Mouse (Mus musculus): ENCODE data around the gene Sdf2l1.
"Not testable (repeated sequence)": the region's sequence is repeated elsewhere in the genome, so short reads cannot be mapped to it uniquely, and the experiment has no call there.

Gene Sdf2l1

DNA sequence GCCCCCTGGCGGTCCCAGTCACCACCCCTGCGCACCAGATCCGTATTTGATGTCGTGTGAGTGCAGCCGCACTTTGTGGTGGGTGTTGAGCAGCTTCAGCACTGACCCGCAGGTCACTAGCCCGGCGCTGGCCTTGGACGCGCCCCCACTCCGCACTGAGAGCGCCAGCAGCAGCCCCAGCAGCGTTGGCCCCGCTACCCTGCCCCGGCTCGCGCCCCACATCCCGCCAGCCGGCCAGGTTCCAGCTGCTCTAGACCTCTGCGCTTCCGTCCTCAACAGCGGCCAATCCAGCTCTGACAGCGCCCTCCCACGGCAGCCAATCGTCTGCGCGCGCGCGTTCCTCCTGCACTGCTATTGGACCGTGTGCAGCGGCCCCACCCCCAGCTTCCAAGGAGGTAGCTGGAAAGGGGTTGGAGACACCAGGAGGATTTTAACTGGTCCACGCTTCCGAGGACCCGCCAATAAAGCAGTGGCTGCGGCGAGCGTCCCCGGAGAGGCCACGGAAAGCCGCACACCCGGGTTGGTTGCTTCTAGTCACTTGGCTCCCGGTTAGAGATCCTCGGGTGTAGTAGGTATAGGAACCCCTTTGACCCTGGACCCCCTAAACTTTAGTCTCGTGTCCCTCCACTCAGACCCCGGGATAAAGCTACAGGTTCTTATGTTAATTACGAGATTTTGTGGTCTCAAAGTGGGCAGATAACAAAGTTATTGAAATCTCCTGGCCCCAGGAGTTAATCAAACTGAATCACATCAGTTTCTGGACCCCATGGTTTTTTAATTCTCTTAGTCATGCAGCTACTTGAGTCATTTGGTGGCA, at the start of gene Sdf2l1:
Gene Sdf2l1, minus strand, starts transcription at position 295 of the 817 bp plus-strand sequence.
- DNase-seq (ENCODE audit: low spot score in 2 of 2): peak; percentile 90 to 93

GRCm38 (mm10) chr16:17181382-17181781, 49.2 kb upstream of the Sdf2l1 start:
- DNase-seq (ENCODE audit: low spot score in 2 of 2): peak in 1 of 2 experiments; percentile 11

DNA sequence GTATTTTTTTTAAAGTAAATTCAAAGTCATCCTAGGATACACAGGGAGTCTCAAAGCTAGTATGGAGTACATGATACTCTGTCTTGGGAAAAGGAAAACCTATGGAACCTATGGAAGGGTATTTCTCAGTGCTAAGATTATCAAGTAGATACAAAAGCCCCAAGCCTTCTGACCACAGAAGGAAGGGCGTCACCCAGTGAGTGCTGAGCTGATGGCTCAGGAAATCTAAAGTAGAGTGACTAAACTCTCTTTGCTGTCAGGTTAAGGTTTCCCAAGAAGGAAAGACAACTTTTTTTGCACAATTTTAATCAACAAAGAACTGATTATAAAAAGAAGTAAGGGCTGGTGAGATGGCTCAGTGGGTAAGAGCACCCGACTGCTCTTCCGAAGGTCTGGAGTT, 47.5 kb upstream of the Sdf2l1 start:
- no peak for DNase-seq (ENCODE audit: low spot score in 2 of 2)

DNA sequence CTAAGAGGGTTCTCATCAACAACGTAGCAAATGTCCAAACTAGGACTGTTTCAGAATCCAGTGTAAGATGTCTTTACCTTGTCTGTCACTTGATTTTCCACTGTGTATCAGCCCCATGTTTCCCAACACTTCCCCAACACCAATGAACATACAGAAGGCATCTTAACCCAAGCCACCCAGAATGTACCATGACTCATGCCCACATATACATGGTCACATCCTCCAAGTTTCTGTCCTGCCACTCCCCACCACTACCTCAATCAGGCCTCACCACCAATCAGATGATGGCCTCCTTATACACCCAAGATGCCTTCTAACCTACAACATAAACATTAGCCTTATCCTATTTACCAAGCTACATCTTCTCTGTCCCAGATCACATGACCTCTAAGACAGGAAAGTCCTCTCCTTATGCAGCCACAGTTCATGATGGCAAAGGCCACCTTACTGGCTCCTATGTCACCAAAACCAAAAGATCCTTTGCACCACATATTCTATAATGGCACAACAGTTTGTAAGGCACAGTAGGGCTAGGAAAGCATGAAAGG, 45.5 kb upstream of the Sdf2l1 start:
- no peak for DNase-seq (ENCODE audit: low spot score in 2 of 2)

- no peak for DNase-seq (ENCODE audit: low spot score in 2 of 2)
These were observed 43.6 kb upstream of the Sdf2l1 start for GRCm38 (mm10) chr16:17175765-17176164.

- no peak for DNase-seq (ENCODE audit: low spot score in 2 of 2)
These were observed 35.9 kb upstream of the Sdf2l1 start for GRCm38 (mm10) chr16:17168049-17168448.

GRCm38 (mm10) chr16:17167179-17167578, 35.0 kb upstream of the Sdf2l1 start:
- no peak for DNase-seq (ENCODE audit: low spot score in 2 of 2)

DNA sequence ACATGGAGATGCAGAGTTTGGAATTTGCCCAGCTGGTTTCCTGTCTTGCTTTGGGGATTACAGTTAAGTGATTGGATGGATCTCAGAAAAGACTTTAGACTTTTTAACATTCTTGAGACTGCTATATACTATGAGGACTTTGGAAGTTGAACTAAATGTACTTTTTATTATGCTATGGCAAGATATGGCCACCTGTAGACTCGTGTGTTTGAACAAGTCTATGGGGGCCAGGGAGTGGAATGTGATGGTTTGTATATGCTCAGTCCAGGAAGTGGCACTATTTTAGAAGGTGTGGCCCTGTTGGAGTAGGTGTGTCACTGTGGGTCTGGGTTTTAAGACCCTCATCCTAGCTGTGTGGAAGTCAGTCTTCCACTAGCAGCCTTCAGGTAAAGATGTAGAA, 33.3 kb upstream of the Sdf2l1 start:
- DNase-seq (ENCODE audit: low spot score in 2 of 2): not testable (repeated sequence)

- no peak for DNase-seq (ENCODE audit: low spot score in 2 of 2)
These were observed 22.2 kb upstream of the Sdf2l1 start for GRCm38 (mm10) chr16:17154346-17154745.

DNA sequence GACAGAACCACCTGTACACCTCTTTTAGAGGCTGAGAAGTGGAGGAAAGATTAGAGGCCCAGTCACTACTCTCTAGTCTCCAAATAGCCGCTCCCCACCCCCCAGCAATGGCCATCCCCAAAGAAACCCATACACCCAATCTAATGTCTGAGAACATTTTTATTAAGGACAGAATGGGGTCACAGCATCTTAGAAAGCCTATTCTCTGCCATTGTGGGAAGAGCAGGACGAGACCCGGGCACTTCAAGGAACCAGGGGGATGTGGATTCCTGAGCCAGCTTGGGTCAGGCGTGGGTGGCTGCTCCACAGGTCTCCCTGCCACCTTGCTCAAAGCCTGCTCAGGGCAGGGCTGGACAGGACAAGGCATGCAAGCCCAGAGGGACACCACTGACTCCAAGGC, 19.7 kb upstream of the Sdf2l1 start:
- DNase-seq (ENCODE audit: low spot score in 2 of 2): no peak

DNA sequence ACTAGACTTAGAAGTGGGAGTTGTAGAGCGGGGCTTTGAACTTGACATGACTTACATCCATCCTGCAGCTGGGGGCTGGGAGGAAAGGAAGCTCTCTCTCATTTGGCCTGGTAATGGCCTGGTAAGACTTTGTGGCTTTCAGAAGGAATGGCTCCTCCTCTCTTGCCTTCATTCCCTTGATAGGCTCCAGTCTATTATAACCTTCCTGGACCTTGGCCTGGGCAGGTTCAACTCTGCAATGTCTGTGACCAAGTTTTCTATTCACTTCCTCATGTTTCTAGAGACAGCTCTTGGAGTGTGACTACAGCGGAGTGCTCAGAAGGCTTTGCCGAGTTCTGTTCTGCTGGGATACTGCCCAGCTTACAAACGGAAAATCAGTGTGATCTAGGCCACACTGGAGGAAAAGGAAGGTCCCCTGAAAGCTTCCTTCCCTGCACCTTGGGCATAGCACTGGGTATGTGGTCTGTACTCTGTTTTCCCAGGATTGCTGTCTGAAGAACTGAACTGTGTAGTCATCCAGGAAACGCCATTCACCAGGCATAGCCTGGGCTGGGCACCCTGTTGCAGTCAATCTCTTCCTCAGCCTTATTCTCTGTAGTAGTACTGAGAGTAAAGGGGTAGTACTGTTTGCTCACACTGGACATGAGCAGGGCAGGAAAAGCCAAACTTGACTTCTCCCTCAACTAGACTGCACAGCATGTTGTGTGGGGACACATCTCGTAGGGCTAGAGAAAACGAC, 18.5 kb upstream of the Sdf2l1 start:
- no peak for DNase-seq (ENCODE audit: low spot score in 2 of 2)

DNA sequence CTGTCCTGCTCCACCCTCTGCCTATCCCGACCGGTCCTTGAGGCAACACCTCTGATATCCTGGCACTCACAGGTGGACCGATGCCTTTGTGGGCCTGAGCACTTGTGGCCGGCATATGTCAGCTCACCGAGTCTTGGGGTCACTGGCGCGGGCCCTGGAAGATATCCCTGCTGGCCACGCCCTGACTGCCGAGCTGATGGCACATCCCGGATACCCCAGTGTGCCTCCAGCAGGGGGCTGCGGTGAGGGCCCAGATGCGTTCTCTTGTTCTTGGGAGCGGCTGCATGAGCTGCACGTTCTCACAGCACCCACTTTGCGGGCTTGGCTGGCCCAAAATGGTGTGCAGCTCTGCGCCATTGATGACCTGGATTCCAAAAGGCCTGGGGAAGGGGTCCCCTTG, 15.9 kb upstream of the Sdf2l1 start:
- no peak for DNase-seq (ENCODE audit: low spot score in 2 of 2)

DNA sequence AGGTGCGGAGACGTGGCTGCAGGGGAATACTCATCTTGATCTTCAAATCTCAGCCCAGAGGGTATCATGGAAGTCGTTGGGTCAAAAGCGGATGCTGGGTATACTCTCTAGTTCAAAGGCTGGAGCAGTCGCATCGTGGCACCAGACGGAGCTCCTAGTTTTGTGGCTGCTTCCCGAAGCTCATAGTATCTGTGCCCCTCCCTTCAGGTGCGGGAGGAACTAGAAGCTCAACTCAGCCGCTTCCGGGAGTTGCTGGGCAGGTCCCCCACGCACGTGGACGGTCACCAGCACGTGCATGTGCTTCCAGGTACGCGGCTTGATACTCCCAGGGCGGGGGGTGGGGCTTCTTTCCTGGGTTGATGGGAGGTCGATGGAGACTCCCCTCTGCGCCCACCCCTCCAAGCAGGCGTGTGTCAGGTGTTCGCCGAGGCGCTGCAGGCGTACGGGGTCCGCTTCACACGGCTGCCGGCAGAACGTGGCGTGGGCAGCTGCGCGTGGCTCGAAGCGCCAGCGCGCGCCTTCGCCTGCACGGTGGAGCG, 15.3 kb upstream of the Sdf2l1 start:
- no peak for DNase-seq (ENCODE audit: low spot score in 2 of 2)

DNA sequence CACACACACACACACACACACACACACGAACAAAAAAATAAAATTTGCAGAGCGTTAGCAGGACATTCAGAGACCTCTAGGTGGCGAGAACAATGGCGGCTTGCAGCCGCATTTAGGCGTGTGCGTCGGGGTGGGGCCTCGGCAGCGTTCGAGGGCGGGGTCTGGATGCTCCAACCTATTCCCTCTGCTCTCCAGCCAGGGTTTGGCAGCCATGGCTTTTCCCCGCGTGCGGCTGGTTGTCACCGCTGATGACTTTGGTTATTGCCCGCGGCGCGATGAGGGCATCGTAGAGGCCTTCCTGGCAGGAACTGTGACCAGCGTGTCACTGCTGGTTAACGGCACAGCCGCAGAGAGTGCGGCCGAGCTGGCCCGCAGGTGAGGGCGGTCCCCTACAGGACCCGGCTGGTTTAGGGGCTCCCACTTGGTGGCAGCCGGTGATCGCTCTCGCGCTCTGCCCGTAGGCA, 14.6 kb upstream of the Sdf2l1 start, which contains the start of gene Ccdc116:
Gene Ccdc116, minus strand, starts transcription at position 458 of the 464 bp plus-strand sequence.
- peak; percentile 35 to 57 for DNase-seq (ENCODE audit: low spot score in 2 of 2)

GRCm38 (mm10) chr16:17144339-17144738, 12.2 kb upstream of the Sdf2l1 start, which contains the start of gene Ydjc:
Gene Ydjc, plus strand, starts transcription at chr16:17144621.
- no peak for DNase-seq (ENCODE audit: low spot score in 2 of 2)

DNA sequence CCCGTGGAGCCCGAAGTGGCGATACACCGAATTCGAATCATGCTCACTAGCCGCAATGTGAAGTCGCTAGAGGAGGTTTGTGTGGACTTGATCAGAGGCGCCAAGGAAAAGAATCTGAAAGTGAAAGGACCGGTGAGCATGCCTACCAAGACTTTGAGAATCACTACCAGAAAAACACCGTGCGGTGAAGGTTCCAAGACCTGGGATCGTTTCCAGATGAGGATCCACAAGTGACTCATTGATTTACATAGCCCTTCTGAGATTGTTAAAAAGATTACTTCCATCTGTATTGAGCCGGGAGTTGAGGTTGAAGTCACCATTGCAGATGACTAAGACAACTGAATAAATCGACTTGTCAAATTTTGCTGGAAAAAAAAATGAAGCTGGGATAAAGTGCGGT, 5.2 kb upstream of the Sdf2l1 start:
- no peak for DNase-seq (ENCODE audit: low spot score in 2 of 2)

- DNase-seq (ENCODE audit: low spot score in 2 of 2): no peak
These were observed 670 bp upstream of the Sdf2l1 start for GRCm38 (mm10) chr16:17132906-17133200.

- peak in 1 of 2 experiments; percentile 20 for DNase-seq (ENCODE audit: low spot score in 2 of 2)
These were observed 743 bp downstream of the Sdf2l1 start for GRCm38 (mm10) chr16:17131191-17132088.

- peak in 1 of 2 experiments; percentile 49 for DNase-seq (ENCODE audit: low spot score in 2 of 2)
These were observed 4.9 kb downstream of the Sdf2l1 start for GRCm38 (mm10) chr16:17127292-17127691.

GRCm38 (mm10) chr16:17124871-17125520, 7.2 kb downstream of the Sdf2l1 start, which contains the start of gene 2610318N02Rik:
Gene 2610318N02Rik, minus strand, starts transcription at chr16:17125167.
- DNase-seq (ENCODE audit: low spot score in 2 of 2): peak; percentile 64 to 70

Data from spleen, postnatal 14 days (tissue).